Mouse (Mus musculus) midbrain, postnatal 0 days (tissue): Measurements from ENCODE around the gene Cox6b2. TPM values are rescaled to one million over a fixed set of nuclear protein-coding genes. Genes with fewer than 3 reads are reported as not detected.

Experiments used
- ATAC-seq: fragments of 200-750 bp; cut with Nextera tagmentation; 2 replicates; pipeline ENCODE4 v1.8.0; 2017; ENCODE audit warnings: moderate number of reproducible peaks, mild to moderate bottlenecking, moderate TSS enrichment, moderate library complexity; ENCODE audit not compliant: low FRiP score
- DNase-seq: peaks from one replicate; pipeline ENCODE4 v3.0.0-alpha.2; 2015; ENCODE audit warnings: low spot score
- H3K27ac ChIP-seq: fragments of 300-500 bp; sonication (generic); 2 replicates; pipeline ENCODE4 v1.5.1; 2014; ENCODE audit warnings: low read depth, mild to moderate bottlenecking, low read length, mixed read lengths
- H3K27me3 ChIP-seq: fragments of 300-500 bp; sonication (generic); 2 replicates; pipeline ENCODE4 v1.6.1; 2014; ENCODE audit warnings: low read length, control low read depth, mixed read lengths; ENCODE audit not compliant: insufficient read depth
- H3K36me3 ChIP-seq: fragments of 300-500 bp; sonication (generic); 2 replicates; pipeline ENCODE4 v1.6.1; 2014; ENCODE audit warnings: low read length, control low read depth, mixed read lengths; ENCODE audit not compliant: insufficient read depth
- H3K4me1 ChIP-seq: fragments of 300-500 bp; sonication (generic); 2 replicates; pipeline ENCODE4 v1.6.1; 2014; ENCODE audit warnings: mild to moderate bottlenecking, control low read depth, antibody characterized with exemption, low read length, mixed read lengths; ENCODE audit not compliant: insufficient read depth
- H3K4me2 ChIP-seq: fragments of 300-500 bp; sonication (generic); 2 replicates; pipeline ENCODE4 v1.6.1; 2014; ENCODE audit warnings: low read depth, mild to moderate bottlenecking, low read length, mixed read lengths; ENCODE audit not compliant: poor library complexity, severe bottlenecking
- H3K4me3 ChIP-seq: fragments of 300-500 bp; sonication (generic); 2 replicates; pipeline ENCODE4 v1.5.1; 2014; ENCODE audit warnings: low read depth, mild to moderate bottlenecking, low read length, moderate library complexity
- H3K9ac ChIP-seq: fragments of 300-500 bp; sonication (generic); replicated peaks from 2 replicates; pipeline ENCODE4 v1.6.1; 2014; ENCODE audit warnings: mild to moderate bottlenecking, low read length, moderate library complexity, mixed read lengths; ENCODE audit not compliant: poor library complexity, severe bottlenecking
- H3K9me3 ChIP-seq: fragments of 300-500 bp; sonication (generic); 2 replicates; pipeline ENCODE4 v1.6.1; 2016; ENCODE audit warnings: low read length, control low read depth
- CTCF ChIP-seq: IDR thresholded peaks from 2 replicates; pipeline ENCODE4 v1.5.1; 2016; ENCODE audit warnings: antibody characterized with exemption, mild to moderate bottlenecking
- WGBS: fragments of 180-500 bp; shearing (Covaris S2); extraction: QIAGEN DNeasy Blood & Tissue Kit; methylation state at CpG from one replicate; pipeline ENCODE4 v1.1.7; 2014; 5-methylcytosine and 5-hydroxymethylcytosine counted together
- polyA plus RNA-seq: library from polyadenylated mRNA; unstranded; fragments of >200 nt; fragmentation: Nextera tagmentation; extraction: Ambion mirVana; gene quantifications from 2 replicates; pipeline ENCODE4 v1.2.1, GENCODE M21; 2015
- total RNA-seq: library from RNA; depleted of rRNA; stranded (reverse); fragments of >200 nt; gene quantifications from 2 replicates; pipeline ENCODE4 v1.2.3, GENCODE M21; 2014

Gene Cox6b2
- total and polyA plus RNA-seq, 2 experiments from 2014 or later = 12.1 to 33.6 TPM

GRCm38 (mm10) chr7:4741672-4742481 lies 11.0 kb downstream of the Cox6b2 start:
- WGBS = 74% methylated on average over 21 of the region's 21 CpGs
- Histone ChIP-seq H3K4me1 (peaks cover 14% of the 10 kb centered on the region; the same call in 1 of the 2 replicates), H3K36me3 (peaks cover 18% of the 10 kb centered on the region), H3K27ac (peak overlapping the region; percentile 93), H3K4me3 (peak overlapping the region; percentile 77), H3K27me3 (no peaks in the 10 kb centered on the region), H3K4me2 (peak overlapping the region; percentile 89), H3K9ac (no peak overlapping the region; the same call in 1 of the 2 replicates), H3K9me3 (no peaks in the 10 kb centered on the region)
- ATAC-seq (no peak), DNase-seq (no peak)
- no peak for TF ChIP-seq CTCF

- H3K4me1 ChIP-seq = peaks cover 14% of the 10 kb centered on the region; the same call in 1 of the 2 replicates
- H3K27me3 ChIP-seq = no peaks in the 10 kb centered on the region
- H3K4me2 ChIP-seq = peak overlapping the region; percentile 89
- ATAC-seq (no peak), DNase-seq (peak; percentile 44)
- H3K36me3 ChIP-seq = peaks cover 10% of the 10 kb centered on the region
- H3K4me3 ChIP-seq = peak overlapping the region; percentile 77
- peak overlapping the region; percentile 77; the same call in 1 of the 2 replicates for H3K9ac ChIP-seq
- 2% methylated on average over 4 of the region's 4 CpGs for WGBS
- no peak for TF ChIP-seq CTCF
- no peaks in the 10 kb centered on the region for H3K9me3 ChIP-seq
- peak overlapping the region; percentile 93 for H3K27ac ChIP-seq
Measured at GRCm38 (mm10) chr7:4741151-4741550, 11.7 kb downstream of the Cox6b2 start.

- Histone ChIP-seq H3K27ac (peak overlapping the region; percentile 93), H3K4me2 (peak overlapping the region; percentile 89), H3K9ac (peak overlapping the region; percentile 77), H3K27me3 (no peaks in the 10 kb centered on the region), H3K4me1 (peaks cover 14% of the 10 kb centered on the region; the same call in 1 of the 2 replicates), H3K4me3 (peak overlapping the region; percentile 77), H3K36me3 (0 out of 2 replicates have a peak, but pooled peaks cover 3% of the 10 kb centered on the region), H3K9me3 (no peaks in the 10 kb centered on the region)
- WGBS = 0% methylated on average over 12 of the region's 14 CpGs
- TF ChIP-seq CTCF = no peak
- DNase-seq (peak; percentile 19), ATAC-seq (peak; percentile 15)
Measured at GRCm38 (mm10) chr7:4740309-4740727, 12.6 kb downstream of the Cox6b2 start.

- H3K27me3 ChIP-seq = no peaks in the 10 kb centered on the region
- H3K4me3 ChIP-seq = peak within 1 kb of the TSS; percentile 77
- peak; percentile 100 for DNase-seq
- TF ChIP-seq CTCF = peak; percentile 60
- peak within 1 kb of the TSS; percentile 89 for H3K4me2 ChIP-seq
- peaks cover 14% of the 10 kb centered on the region; the same call in 1 of the 2 replicates for H3K4me1 ChIP-seq
- 0 out of 2 replicates have a peak, but pooled peaks cover 3% of the 10 kb centered on the region for H3K36me3 ChIP-seq
- H3K9me3 ChIP-seq = no peaks in the 10 kb centered on the region
- under 1% methylated on average over 35 of the region's 44 CpGs for WGBS
- H3K27ac ChIP-seq = peak within 1 kb of the TSS; percentile 93
- peak within 1 kb of the TSS; percentile 77 for H3K9ac ChIP-seq
- peak; percentile 97 for ATAC-seq
Measured at GRCm38 (mm10) chr7:4739544-4740275, 13.2 kb downstream of the Cox6b2 start, which contains the start of gene Kmt5c. Kmt5c (plus strand) TSS chr7:4740115.

- WGBS = 41% methylated on average over 10 of the region's 10 CpGs
- H3K9me3 ChIP-seq = no peaks in the 10 kb centered on the region
- 0 out of 2 replicates have a peak, but pooled peaks cover 3% of the 10 kb centered on the region for H3K36me3 ChIP-seq
- no peaks in the 10 kb centered on the region for H3K27me3 ChIP-seq
- TF ChIP-seq CTCF = no peak
- H3K9ac ChIP-seq = no peak overlapping the region
- peaks cover 14% of the 10 kb centered on the region; the same call in 1 of the 2 replicates for H3K4me1 ChIP-seq
- H3K4me3 ChIP-seq = peak overlapping the region; percentile 29; the same call in 1 of the 2 replicates
- DNase-seq (no peak), ATAC-seq (no peak)
- peak overlapping the region; percentile 47 for H3K27ac ChIP-seq
- H3K4me2 ChIP-seq = peak overlapping the region; percentile 37
Measured at GRCm38 (mm10) chr7:4739041-4739543, 13.8 kb downstream of the Cox6b2 start.
